22 mouse cellular contexts compared by ENCODE assay signal in genomic region chr10:21911303-21911947, GRCm38 (mm10). TPM values are rescaled to one million over a fixed set of nuclear protein-coding genes. Genes with fewer than 3 reads are reported as not detected.
DNase-seq lines count a peak whose midpoint lies in the region; ATAC-seq lines count a peak whose summit lies in the region.
"Had no signal": no experiment of that assay in that cellular context is flagged by ENCODE, and none has a peak within 500 bp of the region (broad histone marks: within the 10 kb centered on the region; RNA-seq: fewer than 3 reads in every experiment).

No protein-coding gene starts in this region.

- no peaks in the 10 kb centered on the region for H3K4me1 ChIP-seq in midbrain, embryonic 14.5 days (ENCODE audit: control insufficient read depth, insufficient read depth, low read length)
- H3K4me1 ChIP-seq: heart, embryonic 15.5 days; liver, embryonic 15.5 days; megakaryocyte, embryonic 14.5 days had no signal

- 70% methylated on average over 10 of the region's 10 CpGs for WGBS in midbrain, embryonic 14.5 days

- ATAC-seq in midbrain, embryonic 14.5 days (ENCODE audit: low FRiP score, low TSS enrichment), result no peak
- ATAC-seq: intestine, embryonic 16.5 days; lung, postnatal 0 days had no signal

- peak; percentile 76 for DNase-seq in CD4-positive helper T cell, adult 2 months (ENCODE audit: low read depth, low spot score)
- peak; percentile 71 for DNase-seq in T-cell, adult 2 months (ENCODE audit: low spot score)
- DNase-seq in midbrain, embryonic 14.5 days, result peak; percentile 32
- DNase-seq in thymus, postnatal 10 days (ENCODE audit: low spot score in 2 of 2), result peak; percentile 27 to 48
- no peak for DNase-seq in lung, postnatal 10 days
- DNase-seq in lung, postnatal 25 days (ENCODE audit: low spot score), result no peak
- no peak for DNase-seq in testis, postnatal 14 days (ENCODE audit: low spot score)
- DNase-seq: adrenal gland, adult 8-10 months; B cell, adult 2 months; cerebellum, adult 18-20 months; gastrocnemius, postnatal 10 days; heart, adult 18-20 months had no signal

- H3K9me3 ChIP-seq in midbrain, embryonic 14.5 days (ENCODE audit: control insufficient read depth, low read length), result no peaks in the 10 kb centered on the region
- H3K9me3 ChIP-seq: G1E; heart, embryonic 15.5 days; hindbrain, embryonic 13.5 days; liver, embryonic 15.5 days; megakaryocyte, embryonic 14.5 days had no signal

- H3K9ac ChIP-seq in midbrain, embryonic 14.5 days (replicated peaks; ENCODE audit: low read length), result no peak overlapping the region
- H3K9ac ChIP-seq: heart, embryonic 15.5 days; hindbrain, embryonic 13.5 days; liver, embryonic 15.5 days had no signal

- no peaks in the 10 kb centered on the region for H3K36me3 ChIP-seq in midbrain, embryonic 14.5 days (ENCODE audit: control insufficient read depth, insufficient read depth, low read length)
- H3K36me3 ChIP-seq: G1E; heart, embryonic 15.5 days; hindbrain, embryonic 13.5 days; liver, embryonic 15.5 days had no signal

- H3K27me3 ChIP-seq in midbrain, embryonic 14.5 days (ENCODE audit: control insufficient read depth, insufficient read depth, low read length), result no peaks in the 10 kb centered on the region
- H3K27me3 ChIP-seq: heart, embryonic 15.5 days; hindbrain, embryonic 13.5 days; liver, embryonic 15.5 days; megakaryocyte, embryonic 14.5 days had no signal

- H3K4me3 ChIP-seq in midbrain, embryonic 14.5 days (replicated peaks; ENCODE audit: low read depth, low read length), result no peak overlapping the region
- H3K4me3 ChIP-seq: erythroblast, embryonic 14.5 days; heart, embryonic 15.5 days; hindbrain, embryonic 13.5 days; liver, embryonic 15.5 days; megakaryocyte, embryonic 14.5 days; myocyte had no signal

- H3K27ac ChIP-seq in midbrain, embryonic 14.5 days (replicated peaks; ENCODE audit: low read depth, low read length), result no peak overlapping the region
- H3K27ac ChIP-seq: heart, embryonic 15.5 days; hindbrain, embryonic 13.5 days; kidney, postnatal 0 days; liver, embryonic 15.5 days had no signal

- no peak overlapping the region for H3K4me2 ChIP-seq in midbrain, embryonic 14.5 days (ENCODE audit: low read length)
- H3K4me2 ChIP-seq: heart, embryonic 15.5 days; hindbrain, embryonic 13.5 days; liver, embryonic 15.5 days had no signal

RNA-seq across cellular contexts. Expression of gene Sgk1, which starts 29.4 kb away (rescaled TPM):
- polyA plus RNA-seq in midbrain, embryonic 14.5 days (2014; fragmentation: Nextera tagmentation; extraction: Ambion mirVana), result 43.7 and 47.9 TPM in 2 replicates

Comparison
In these comparisons a context has a peak if more than half of its experiments do, and no peak if none do; other contexts are left out.
1. DNase-seq: peak in CD4-positive helper T cell, adult 2 months (single experiment), T-cell, adult 2 months (single experiment), midbrain, embryonic 14.5 days (single experiment) and thymus, postnatal 10 days (2 of 2); none in lung, postnatal 10 days (single experiment), lung, postnatal 25 days (single experiment) and testis, postnatal 14 days (single experiment).